In genomic region chr6:84225587-84225986, GRCm38 (mm10) we compare ENCODE assay signal across 9 mouse cellular contexts.
DNase-seq lines count a peak whose midpoint lies in the region; ATAC-seq lines count a peak whose summit lies in the region.
"Had no signal": no experiment of that assay in that cellular context is flagged by ENCODE, and none has a peak within 500 bp of the region (broad histone marks: within the 10 kb centered on the region; RNA-seq: fewer than 3 reads in every experiment).

No protein-coding gene starts in this region.

- no peak for ATAC-seq in forebrain, embryonic 14.5 days
- ATAC-seq in limb, embryonic 15.5 days (ENCODE audit: insufficient number of reproducible peaks, low FRiP score, low TSS enrichment, low read depth), result no peak

- peaks cover 37% of the 10 kb centered on the region for H3K4me1 ChIP-seq in forebrain, embryonic 10.5 days
- H3K4me1 ChIP-seq in forebrain, embryonic 14.5 days (ENCODE audit: control insufficient read depth, insufficient read depth, low read length), result no peaks in the 10 kb centered on the region
- H3K4me1 ChIP-seq in limb, embryonic 15.5 days, result peaks cover 43% of the 10 kb centered on the region
- H3K4me1 ChIP-seq: liver, embryonic 13.5 days had no signal

- no peaks in the 10 kb centered on the region for H3K36me3 ChIP-seq in forebrain, embryonic 10.5 days (replicated peaks)
- no peaks in the 10 kb centered on the region for H3K36me3 ChIP-seq in forebrain, embryonic 14.5 days (ENCODE audit: control insufficient read depth, insufficient read depth, low read length)
- H3K36me3 ChIP-seq in limb, embryonic 15.5 days, result no peaks in the 10 kb centered on the region
- H3K36me3 ChIP-seq: liver, embryonic 13.5 days had no signal

- H3K4me2 ChIP-seq in forebrain, embryonic 14.5 days (ENCODE audit: low read length), result no peak overlapping the region
- no peak overlapping the region for H3K4me2 ChIP-seq in limb, embryonic 15.5 days
- H3K4me2 ChIP-seq: liver, embryonic 13.5 days had no signal

- no peaks in the 10 kb centered on the region for H3K9me3 ChIP-seq in forebrain, embryonic 10.5 days
- H3K9me3 ChIP-seq in forebrain, embryonic 14.5 days (replicated peaks; ENCODE audit: control insufficient read depth, low read length), result no peaks in the 10 kb centered on the region
- H3K9me3 ChIP-seq in limb, embryonic 15.5 days, result no peaks in the 10 kb centered on the region
- H3K9me3 ChIP-seq: liver, embryonic 13.5 days had no signal

- no peak overlapping the region for H3K4me3 ChIP-seq in forebrain, embryonic 10.5 days
- H3K4me3 ChIP-seq in forebrain, embryonic 14.5 days (ENCODE audit: low read depth, low read length), result no peak overlapping the region
- no peak overlapping the region for H3K4me3 ChIP-seq in limb, embryonic 15.5 days
- H3K4me3 ChIP-seq: liver, embryonic 13.5 days had no signal

- peak overlapping the region; percentile 40; the same call in 1 of the 2 replicates for H3K27ac ChIP-seq in forebrain, embryonic 10.5 days
- no peak overlapping the region for H3K27ac ChIP-seq in forebrain, embryonic 14.5 days (ENCODE audit: low read depth, low read length)
- peak overlapping the region; percentile 38 for H3K27ac ChIP-seq in limb, embryonic 15.5 days
- H3K27ac ChIP-seq: liver, embryonic 13.5 days had no signal

- peaks cover 5% of the 10 kb centered on the region for H3K27me3 ChIP-seq in forebrain, embryonic 10.5 days (ENCODE audit: poor library complexity, severe bottlenecking)
- no peaks in the 10 kb centered on the region for H3K27me3 ChIP-seq in forebrain, embryonic 14.5 days (replicated peaks; ENCODE audit: control insufficient read depth, insufficient read depth, low read length)
- no peaks in the 10 kb centered on the region for H3K27me3 ChIP-seq in limb, embryonic 15.5 days
- H3K27me3 ChIP-seq: liver, embryonic 13.5 days had no signal

- 74% methylated on average over 6 of the region's 6 CpGs for WGBS in forebrain, embryonic 10.5 days
- 78% methylated on average over 6 of the region's 6 CpGs for WGBS in forebrain, embryonic 14.5 days
- WGBS in limb, embryonic 15.5 days, result 53% methylated on average over 6 of the region's 6 CpGs

- H3K9ac ChIP-seq in forebrain, embryonic 14.5 days (ENCODE audit: low read length), result no peak overlapping the region
- no peak overlapping the region for H3K9ac ChIP-seq in limb, embryonic 15.5 days
- H3K9ac ChIP-seq: liver, embryonic 13.5 days had no signal

- no peak for DNase-seq in forebrain, embryonic 10.5 days (ENCODE audit: extremely low spot score, low spot score)
- no peak for DNase-seq in forebrain, embryonic 14.5 days (ENCODE audit: low spot score)
- DNase-seq in adrenal gland, postnatal 36 days, result peak; percentile 39 to 67
- peak; percentile 48 to 62 for DNase-seq in frontal cortex, postnatal 36 days (ENCODE audit: low spot score in 2 of 2)
- DNase-seq in heart, postnatal 4 days, result peak; percentile 79
- DNase-seq in urinary bladder, adult 2 months (ENCODE audit: low spot score), result no peak
- DNase-seq in spleen, postnatal 10 days (ENCODE audit: low spot score in 2 of 2), result no peak
- DNase-seq: liver, embryonic 13.5 days had no signal

Comparison
In these comparisons a context has a peak if more than half of its experiments do, and no peak if none do; other contexts are left out.
1. DNase-seq: peak in adrenal gland, postnatal 36 days (2 of 2), frontal cortex, postnatal 36 days (2 of 2) and heart, postnatal 4 days (single experiment); none in forebrain, embryonic 10.5 days (single experiment), forebrain, embryonic 14.5 days (single experiment), urinary bladder, adult 2 months (single experiment) and spleen, postnatal 10 days (0 of 2).